Mouse (Mus musculus): Measurements from ENCODE around the gene Arid3b.

DNA sequence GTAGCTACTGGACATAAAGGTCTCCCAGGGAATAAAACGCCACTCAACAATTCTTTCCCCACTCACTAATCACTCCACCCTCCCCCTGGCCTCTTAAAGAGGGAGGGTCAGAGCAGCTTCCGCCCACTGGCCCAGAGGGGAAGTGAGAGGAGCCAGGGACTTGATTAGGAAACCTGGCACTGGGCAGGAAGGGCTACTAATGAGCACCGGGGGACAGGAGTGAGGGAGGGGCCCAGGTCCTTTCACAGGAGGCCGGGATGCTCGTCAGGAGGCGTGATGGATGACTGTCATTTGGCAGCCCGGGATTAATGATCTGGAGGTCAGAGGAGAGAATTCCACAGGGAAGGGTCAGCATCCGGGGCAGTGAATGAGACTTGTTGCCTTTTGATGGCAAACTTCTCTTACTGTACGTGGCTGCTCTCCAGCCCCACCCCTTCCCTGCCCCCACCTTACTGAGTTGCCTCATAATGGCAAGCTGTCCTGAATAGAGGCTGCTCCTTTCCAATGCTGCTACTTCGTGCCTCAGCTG lies 37.8 kb downstream of the Arid3b start:
- no peak for TF ChIP-seq CTCF (IDR thresholded peaks at IDR 0.05; ENCODE audit: control insufficient read depth, insufficient read depth, insufficient replicate concordance, low read depth, low read length)
- TF ChIP-seq POLR2A (IDR thresholded peaks at IDR 0.05; ENCODE audit: control insufficient read depth, low read depth, low read length) = peak; percentile 34; the same call in 1 of the 2 replicates
